Mouse (Mus musculus) left cerebral cortex, postnatal 14 days (tissue): ENCODE measurements at regions not wholly inside any gene's neighbourhood (a gene's known extent, or its start where the extent isn't known, plus 50 kb on each side); places are given as distances from the start of the nearest gene placed in this dataset.
"Not testable (repeated sequence)": the region's sequence is repeated elsewhere in the genome, so short reads cannot be mapped to it uniquely, and the experiment has no call there.

ENCODE experiments used
- DNase-seq, 2 experiments: peaks; one replicate each; pipeline ENCODE4 v3.0.0; 2021 to 2022; ENCODE audit warnings: low spot score in 2 of 2, mixed read lengths in 1 of 2
- intact Hi-C: fragments of 180-260 bp; cut with DNase I; formaldehyde crosslinking; loops from one replicate; pipeline ENCODE4 v1.15.1; 2025

GRCm38 (mm10) chr11:93658719-93659118, 226.8 kb downstream of the Utp18 start:
- intact Hi-C loops = no loop called here
- no peak for DNase-seq

GRCm38 (mm10) chr11:93655602-93656239, 229.8 kb downstream of the Utp18 start:
- intact Hi-C loops = no loop called here
- DNase-seq = no peak

GRCm38 (mm10) chr11:93653401-93653800, 232.2 kb downstream of the Utp18 start:
- intact Hi-C loops = no loop called here
- DNase-seq = no peak

GRCm38 (mm10) chr11:93651966-93652365, 233.6 kb downstream of the Utp18 start:
- intact Hi-C loops, DNase-seq: not testable (repeated sequence)
